Mouse (Mus musculus): ENCODE measurements around the gene Ntn4.

DNA sequence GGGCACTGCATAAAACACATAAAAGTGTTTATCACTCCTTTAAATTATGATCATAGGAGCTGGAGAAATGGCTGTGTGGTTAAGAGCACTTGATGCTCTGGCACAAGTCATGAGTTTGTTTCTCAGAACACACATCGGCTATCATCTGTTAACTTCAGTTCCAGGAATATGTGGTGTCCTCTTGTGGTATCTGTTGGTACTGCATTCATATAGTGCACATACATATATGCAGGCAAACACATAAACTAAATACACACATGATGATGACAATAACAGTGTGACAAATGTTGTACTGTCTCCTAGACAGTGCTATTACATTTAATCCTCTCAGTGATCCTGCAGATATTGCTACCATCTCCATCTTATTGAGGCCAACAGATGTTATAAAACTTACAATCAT is 37.2 kb upstream of the Ntn4 start:
- no peak for TF ChIP-seq EP300 (optimal IDR thresholded peaks at IDR 0.05)
- no peak; the same call in 1 of the 2 replicates for TF ChIP-seq CTCF (IDR thresholded peaks at IDR 0.05; ENCODE audit: low read depth)

All from stomach, postnatal 0 days (tissue).